Mouse (Mus musculus): ENCODE data around the gene Tm7sf2. TPM values are rescaled to one million over a fixed set of nuclear protein-coding genes. Genes with fewer than 3 reads are reported as not detected.

Tm7sf2 gene
- total RNA-seq, 2 experiments from 2014 or later, result 9.9 to 14.7 TPM

GRCm38 (mm10) chr19:6070571-6071250, 2.5 kb upstream of the Tm7sf2 start:
- no peak for DNase-seq (ENCODE audit: low spot score in 2 of 2)

- DNase-seq (ENCODE audit: low spot score in 2 of 2), result no peak
These were observed 1.7 kb upstream of the Tm7sf2 start for GRCm38 (mm10) chr19:6069851-6070250.

- DNase-seq (ENCODE audit: low spot score in 2 of 2), result no peak
These were observed 778 bp upstream of the Tm7sf2 start for GRCm38 (mm10) chr19:6068951-6069350.

GRCm38 (mm10) chr19:6067011-6067723, 1.0 kb downstream of the Tm7sf2 start:
- DNase-seq (ENCODE audit: low spot score in 2 of 2), result peak in 1 of 2 experiments; percentile 80

DNA sequence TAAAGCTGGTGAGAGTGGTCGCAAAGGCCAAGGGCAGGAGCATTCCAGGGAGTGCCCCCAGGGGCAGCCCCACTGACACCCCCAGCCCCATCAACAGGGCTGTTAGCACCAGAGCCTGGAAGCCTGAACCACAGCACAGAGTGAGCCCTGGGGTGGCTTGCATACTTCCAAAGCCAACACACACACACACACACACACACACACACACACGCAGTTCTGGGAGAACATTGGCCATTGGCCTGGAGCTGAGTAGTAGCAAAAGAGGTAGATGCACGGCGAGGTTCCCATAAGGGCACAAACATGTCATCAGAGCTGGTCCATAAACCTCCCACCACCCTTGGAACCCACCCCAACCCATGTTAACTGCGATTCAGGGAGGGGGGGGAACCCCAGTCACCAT, 1.6 kb downstream of the Tm7sf2 start:
- no peak for DNase-seq (ENCODE audit: low spot score in 2 of 2)

GRCm38 (mm10) chr19:6063081-6063480, 5.1 kb downstream of the Tm7sf2 start:
- no peak for DNase-seq (ENCODE audit: low spot score in 2 of 2)

- DNase-seq (ENCODE audit: low spot score in 2 of 2), result no peak
These were observed 5.8 kb downstream of the Tm7sf2 start for GRCm38 (mm10) chr19:6062418-6062817.

DNA sequence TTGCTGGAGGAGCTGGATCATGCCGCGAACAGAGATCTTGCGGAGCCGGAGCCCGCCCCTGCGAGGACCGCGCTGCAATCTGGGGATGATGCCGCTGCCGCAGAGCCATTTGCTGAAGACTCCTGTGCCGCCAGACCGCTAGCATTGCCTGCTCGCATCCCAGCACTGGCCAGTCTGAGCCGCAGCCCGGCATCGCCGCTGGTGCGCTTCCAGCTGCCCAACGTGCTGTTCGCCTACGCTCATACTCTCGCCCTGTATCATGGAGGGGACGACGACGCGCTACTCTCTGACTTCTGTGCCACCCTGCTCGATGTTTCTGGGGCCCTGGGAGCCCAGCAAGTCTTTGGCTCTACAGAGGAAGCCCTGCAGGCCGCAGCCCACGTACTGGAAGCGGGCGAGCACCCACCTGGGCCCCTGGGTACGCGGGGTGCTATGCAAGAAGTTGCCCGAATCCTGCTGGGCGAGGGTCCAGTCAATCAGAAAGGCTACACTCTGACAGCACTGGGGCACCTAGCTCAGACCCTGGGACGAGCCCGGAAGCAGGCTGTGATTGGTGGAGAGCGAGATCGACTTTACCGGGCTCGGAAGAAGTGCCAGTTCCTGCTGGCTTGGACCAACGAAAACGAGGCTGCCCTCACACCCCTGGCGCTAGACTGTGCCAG, 6.4 kb downstream of the Tm7sf2 start:
- peak in 1 of 2 experiments; percentile 45 for DNase-seq (ENCODE audit: low spot score in 2 of 2)

GRCm38 (mm10) chr19:6061021-6061533, 7.1 kb downstream of the Tm7sf2 start, which contains the start of gene Znhit2:
Gene Znhit2 (plus strand): TSS chr19:6061192.
- peak; percentile 75 to 92 for DNase-seq (ENCODE audit: low spot score in 2 of 2)

GRCm38 (mm10) chr19:6058966-6059365, 9.2 kb downstream of the Tm7sf2 start:
- no peak for DNase-seq (ENCODE audit: low spot score in 2 of 2)

- no peak for DNase-seq (ENCODE audit: low spot score in 2 of 2)
These were observed 9.7 kb downstream of the Tm7sf2 start for GRCm38 (mm10) chr19:6058513-6058912.

DNA sequence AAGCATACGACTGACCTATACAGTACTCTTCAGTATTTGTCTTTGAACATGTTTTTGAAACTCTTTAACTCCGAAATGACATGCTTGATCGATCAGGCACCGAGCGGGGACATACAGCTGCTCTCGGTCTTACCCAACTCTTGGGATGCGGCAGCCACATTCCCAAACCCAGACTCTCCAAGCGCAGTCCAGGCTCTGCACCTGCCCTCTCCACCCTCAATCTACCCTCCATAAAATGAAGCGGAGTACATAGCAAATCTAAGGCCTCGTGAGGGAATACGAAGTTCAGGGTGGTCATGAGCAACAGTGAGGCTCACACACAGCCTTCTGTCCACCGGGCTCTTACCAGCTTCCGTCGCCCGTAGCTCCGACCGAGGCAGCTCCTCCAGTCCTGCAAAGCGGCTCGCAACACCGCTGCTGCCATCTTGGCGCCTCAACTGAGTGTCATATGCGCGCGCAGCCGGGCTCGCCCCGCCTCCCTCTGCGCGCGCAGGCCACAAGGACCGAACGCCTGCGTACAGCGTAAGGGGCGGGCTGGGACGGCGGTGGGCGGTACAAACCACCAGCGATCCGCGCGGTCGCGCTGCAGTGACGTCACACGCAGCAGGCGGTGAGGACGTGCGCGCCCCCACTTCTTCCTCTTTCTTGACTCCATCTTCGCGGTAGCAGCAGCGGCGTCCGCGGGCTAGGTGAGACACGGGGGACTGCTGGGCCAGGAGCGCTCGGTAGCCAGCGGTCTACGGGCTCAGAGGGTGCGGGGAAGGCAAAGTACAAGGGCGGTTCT, 10.7 kb downstream of the Tm7sf2 start, which contains the start of the genes Mrpl49 and Fau:
Gene Mrpl49 (minus strand): TSS at position 473 of the 784 bp plus-strand sequence.
Gene Fau (plus strand): TSS at position 532 of the 784 bp plus-strand sequence.
- DNase-seq (ENCODE audit: low spot score in 2 of 2), result peak; percentile 99

GRCm38 (mm10) chr19:6056696-6057095, 11.5 kb downstream of the Tm7sf2 start:
- no peak for DNase-seq (ENCODE audit: low spot score in 2 of 2)

GRCm38 (mm10) chr19:6054296-6054695, 13.9 kb downstream of the Tm7sf2 start:
- no peak for DNase-seq (ENCODE audit: low spot score in 2 of 2)

GRCm38 (mm10) chr19:6052516-6052915, 15.7 kb downstream of the Tm7sf2 start:
- DNase-seq (ENCODE audit: low spot score in 2 of 2), result no peak

- DNase-seq (ENCODE audit: low spot score in 2 of 2), result no peak
These were observed 19.3 kb downstream of the Tm7sf2 start for GRCm38 (mm10) chr19:6048681-6049410.

DNA sequence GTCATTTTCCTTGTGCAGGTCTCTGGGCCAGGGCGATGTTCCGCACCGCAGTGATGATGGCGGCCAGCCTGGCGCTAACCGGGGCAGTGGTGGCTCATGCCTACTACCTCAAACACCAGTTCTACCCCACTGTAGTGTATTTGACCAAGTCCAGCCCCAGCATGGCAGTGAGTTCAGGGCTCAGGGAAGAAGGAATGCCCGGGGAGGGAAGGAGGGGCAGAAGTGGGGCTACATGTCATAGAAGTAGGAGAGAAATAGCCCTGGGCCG, 20.3 kb downstream of the Tm7sf2 start:
- DNase-seq (ENCODE audit: low spot score in 2 of 2), result no peak

GRCm38 (mm10) chr19:6047154-6047898, 20.8 kb downstream of the Tm7sf2 start:
- DNase-seq (ENCODE audit: low spot score in 2 of 2), result no peak

DNA sequence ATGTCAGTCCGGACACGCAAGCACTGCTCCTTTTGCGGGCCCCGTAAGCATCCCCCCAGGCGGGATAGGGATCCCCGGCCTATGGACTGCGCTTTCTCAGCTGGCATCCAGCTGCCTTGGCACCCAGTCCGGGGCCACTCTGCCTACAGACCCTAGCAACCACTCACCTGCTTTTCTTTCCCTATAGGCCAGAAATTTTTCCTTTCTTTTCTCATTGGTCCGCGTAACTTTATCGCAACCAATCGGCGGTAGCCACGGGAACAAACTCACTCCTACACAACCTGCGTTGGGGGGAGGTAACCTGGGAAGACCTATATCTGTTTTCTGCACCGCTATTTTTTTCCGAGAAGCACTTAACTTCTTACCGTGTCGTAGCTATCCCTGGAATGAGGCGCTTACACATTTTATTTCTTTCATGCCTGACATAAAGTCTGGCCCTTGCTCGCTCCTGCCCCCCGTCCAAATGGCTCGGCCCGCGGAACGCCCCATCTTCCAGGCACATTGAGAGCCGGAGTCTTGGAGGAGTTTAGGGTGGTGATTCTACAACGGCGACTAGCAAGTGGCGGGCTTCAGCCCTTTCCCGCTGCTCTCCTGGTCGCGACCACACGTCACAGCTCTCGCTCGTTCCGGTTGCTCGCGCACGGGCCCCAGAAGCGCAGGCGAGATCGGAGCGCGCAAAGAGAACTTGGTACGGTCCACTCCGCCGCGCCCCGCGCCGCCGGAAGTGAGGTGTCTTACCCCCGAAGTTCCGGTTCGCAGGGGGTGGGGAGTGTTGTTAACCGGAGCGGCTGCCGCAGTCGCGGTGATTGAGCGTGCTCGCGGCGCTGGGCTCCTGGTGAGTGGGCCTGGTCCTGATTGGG, 21.6 kb downstream of the Tm7sf2 start, which contains the start of gene Syvn1:
Gene Syvn1 (plus strand): TSS at position 283 of the 860 bp plus-strand sequence.
- peak; percentile 76 to 91 for DNase-seq (ENCODE audit: low spot score in 2 of 2)

Data from gastrocnemius, postnatal 4 days (tissue).